Mouse (Mus musculus): ENCODE measurements around the gene Plekha6. TPM values are rescaled to one million over a fixed set of nuclear protein-coding genes. Genes with fewer than 3 reads are reported as not detected.

The Plekha6 gene
- polyA plus RNA-seq, 1 experiment = 2.6 TPM

- no peak overlapping the region for H3K27ac ChIP-seq (ENCODE audit: insufficient read depth, low read length)
These were observed 36.7 kb upstream of the Plekha6 start for GRCm38 (mm10) chr1:133127328-133127727.

GRCm38 (mm10) chr1:133129471-133130221 lies 34.4 kb upstream of the Plekha6 start:
- Histone ChIP-seq H3K4me1 (ENCODE audit: control insufficient read depth, insufficient read depth, low read length) (no peaks in the 10 kb centered on the region), H3K4me3 (ENCODE audit: insufficient read depth, low read length) (no peak overlapping the region), H3K27ac (ENCODE audit: insufficient read depth, low read length) (peak overlapping the region; percentile 99)
- TF ChIP-seq POLR2A (IDR thresholded peaks at IDR 0.05; ENCODE audit: low read depth, low read length) (no peak), CTCF (IDR thresholded peaks at IDR 0.05; ENCODE audit: borderline replicate concordance, insufficient read depth, low read length) (no peak)

More at GRCm38 (mm10) chr1:133127328-133127727, 36.7 kb upstream of the Plekha6 start:
- TF ChIP-seq CTCF (IDR thresholded peaks at IDR 0.05; ENCODE audit: borderline replicate concordance, insufficient read depth, low read length) (no peak), POLR2A (IDR thresholded peaks at IDR 0.05; ENCODE audit: low read depth, low read length) (no peak)
- Histone ChIP-seq H3K4me1 (ENCODE audit: control insufficient read depth, insufficient read depth, low read length) (no peaks in the 10 kb centered on the region), H3K4me3 (ENCODE audit: insufficient read depth, low read length) (no peak overlapping the region)

DNA sequence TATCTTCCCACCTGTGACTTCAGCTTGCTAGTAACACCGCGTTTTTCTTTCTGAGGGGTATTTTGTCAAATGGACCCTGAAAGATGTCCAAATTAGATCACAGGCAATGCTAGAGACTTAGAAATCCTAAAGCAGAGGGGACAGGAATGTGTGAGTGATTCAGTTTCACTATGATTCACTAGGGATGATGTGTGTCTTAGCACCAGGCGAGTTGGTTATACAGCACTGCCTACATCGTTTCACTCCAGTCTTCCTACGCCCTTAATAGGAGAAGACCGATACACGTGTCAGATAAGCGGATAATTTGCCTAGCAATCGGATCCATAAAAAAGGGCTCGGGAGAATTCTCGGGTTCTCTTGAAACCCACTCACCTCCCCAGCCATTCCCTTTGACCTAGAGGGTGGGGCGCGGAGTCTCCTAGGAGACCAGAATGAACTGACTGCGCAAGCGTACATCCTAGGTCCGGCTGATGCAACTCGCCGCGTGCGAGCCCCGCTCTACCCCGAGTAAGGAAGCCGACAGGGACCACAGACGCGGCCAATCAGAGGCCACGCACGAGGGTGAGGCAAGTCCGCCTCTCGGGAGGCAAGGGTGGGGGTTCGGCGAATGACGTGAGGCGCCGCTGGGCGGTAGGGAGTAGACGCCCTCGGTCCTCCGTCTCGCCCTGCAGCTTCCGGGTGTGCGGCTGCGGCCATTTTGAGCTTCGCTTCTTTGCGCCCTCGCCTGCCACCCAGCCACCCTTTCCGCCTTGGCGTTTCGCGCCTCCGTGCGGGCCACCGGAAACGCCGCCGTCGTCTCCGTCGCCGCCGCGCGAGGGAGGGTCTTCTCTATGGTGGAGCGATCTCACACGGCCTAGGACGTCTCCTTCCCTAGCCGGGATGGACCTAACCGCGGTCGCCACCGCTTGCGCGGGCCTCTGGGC lies 33.1 kb upstream of the Plekha6 start, which contains the start of gene Ppp1r15b:
Ppp1r15b (plus strand) TSS at position 506 of the 923 bp plus-strand sequence.
- peak within 1 kb of the TSS; percentile 92 for H3K4me3 ChIP-seq (ENCODE audit: insufficient read depth, low read length)
- no peaks in the 10 kb centered on the region for H3K4me1 ChIP-seq (ENCODE audit: control insufficient read depth, insufficient read depth, low read length)
- peak; percentile 81 for TF ChIP-seq POLR2A (IDR thresholded peaks at IDR 0.05; ENCODE audit: low read depth, low read length)
- no peak for TF ChIP-seq CTCF (IDR thresholded peaks at IDR 0.05; ENCODE audit: borderline replicate concordance, insufficient read depth, low read length)
- peak within 1 kb of the TSS; percentile 99 for H3K27ac ChIP-seq (ENCODE audit: insufficient read depth, low read length)

GRCm38 (mm10) chr1:133131561-133131905 lies 32.5 kb upstream of the Plekha6 start:
- Histone ChIP-seq H3K4me1 (ENCODE audit: control insufficient read depth, insufficient read depth, low read length) (no peaks in the 10 kb centered on the region), H3K27ac (ENCODE audit: insufficient read depth, low read length) (peak overlapping the region; percentile 94), H3K4me3 (ENCODE audit: insufficient read depth, low read length) (peak overlapping the region; percentile 92)
- TF ChIP-seq CTCF (IDR thresholded peaks at IDR 0.05; ENCODE audit: borderline replicate concordance, insufficient read depth, low read length) (no peak), POLR2A (IDR thresholded peaks at IDR 0.05; ENCODE audit: low read depth, low read length) (no peak; the same call in 1 of the 2 replicates)

DNA sequence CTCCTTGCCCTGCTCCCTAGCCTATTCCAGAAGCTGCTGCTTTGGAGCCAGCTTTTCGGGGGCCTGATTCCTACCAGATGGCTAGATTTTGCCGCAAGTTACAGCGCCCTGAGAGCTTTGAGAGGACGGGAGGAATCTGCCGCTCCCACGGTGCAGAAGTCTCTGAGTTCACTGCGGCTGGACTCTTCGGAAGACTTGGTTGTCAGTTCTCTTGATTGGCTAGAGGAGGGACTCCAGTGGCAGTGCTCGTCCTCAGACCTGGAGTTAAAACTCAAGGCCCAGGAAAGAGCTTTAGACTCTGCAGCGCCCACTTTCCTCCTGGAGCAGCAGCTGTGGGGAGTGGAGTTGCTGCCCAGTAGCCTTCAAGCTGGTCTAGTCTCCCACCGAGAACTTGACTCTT lies 32.1 kb upstream of the Plekha6 start:
- peak overlapping the region; percentile 92 for H3K4me3 ChIP-seq (ENCODE audit: insufficient read depth, low read length)
- no peaks in the 10 kb centered on the region for H3K4me1 ChIP-seq (ENCODE audit: control insufficient read depth, insufficient read depth, low read length)
- peak overlapping the region; percentile 94 for H3K27ac ChIP-seq (ENCODE audit: insufficient read depth, low read length)
- TF ChIP-seq POLR2A (IDR thresholded peaks at IDR 0.05; ENCODE audit: low read depth, low read length) (no peak), CTCF (IDR thresholded peaks at IDR 0.05; ENCODE audit: borderline replicate concordance, insufficient read depth, low read length) (no peak)

- Histone ChIP-seq H3K27ac (ENCODE audit: insufficient read depth, low read length) (0 out of 2 replicates have a peak overlapping the region, but pooled peaks have one; percentile 94), H3K4me3 (ENCODE audit: insufficient read depth, low read length) (peak overlapping the region; percentile 92), H3K4me1 (ENCODE audit: control insufficient read depth, insufficient read depth, low read length) (no peaks in the 10 kb centered on the region)
- TF ChIP-seq POLR2A (IDR thresholded peaks at IDR 0.05; ENCODE audit: low read depth, low read length) (no peak), CTCF (IDR thresholded peaks at IDR 0.05; ENCODE audit: borderline replicate concordance, insufficient read depth, low read length) (no peak)
These were observed 31.4 kb upstream of the Plekha6 start for GRCm38 (mm10) chr1:133132388-133133326.

- H3K4me3 ChIP-seq (ENCODE audit: insufficient read depth, low read length) = peak overlapping the region; percentile 92
- H3K27ac ChIP-seq (ENCODE audit: insufficient read depth, low read length) = no peak overlapping the region
- TF ChIP-seq CTCF (IDR thresholded peaks at IDR 0.05; ENCODE audit: borderline replicate concordance, insufficient read depth, low read length) (no peak), POLR2A (IDR thresholded peaks at IDR 0.05; ENCODE audit: low read depth, low read length) (no peak)
- no peaks in the 10 kb centered on the region for H3K4me1 ChIP-seq (ENCODE audit: control insufficient read depth, insufficient read depth, low read length)
These were observed 30.6 kb upstream of the Plekha6 start for GRCm38 (mm10) chr1:133133425-133133824.

DNA sequence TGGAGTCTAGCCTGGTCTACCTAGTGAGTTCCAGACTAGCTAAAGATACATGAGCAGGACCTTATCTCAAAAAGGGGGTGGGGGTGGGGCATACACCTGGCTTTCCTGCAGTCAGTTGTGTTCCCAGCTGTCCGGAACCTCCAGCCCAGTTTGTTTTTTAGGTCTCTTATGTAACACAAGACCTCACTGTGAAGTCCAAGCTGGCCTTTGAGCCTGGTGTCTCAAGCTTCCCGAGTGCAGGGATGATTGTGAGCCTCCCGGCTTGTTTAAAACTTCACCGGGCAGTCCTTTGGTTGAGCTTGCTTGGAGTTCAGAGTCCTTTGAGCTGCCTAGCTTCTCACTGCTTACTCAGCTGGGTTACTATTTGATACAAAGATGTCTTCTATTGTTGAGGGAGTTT lies 29.9 kb upstream of the Plekha6 start:
- Histone ChIP-seq H3K27ac (ENCODE audit: insufficient read depth, low read length) (0 out of 2 replicates have a peak overlapping the region, but pooled peaks have one; percentile 25), H3K4me1 (ENCODE audit: control insufficient read depth, insufficient read depth, low read length) (no peaks in the 10 kb centered on the region), H3K4me3 (ENCODE audit: insufficient read depth, low read length) (peak overlapping the region; percentile 92)
- TF ChIP-seq POLR2A (IDR thresholded peaks at IDR 0.05; ENCODE audit: low read depth, low read length) (no peak), CTCF (IDR thresholded peaks at IDR 0.05; ENCODE audit: borderline replicate concordance, insufficient read depth, low read length) (no peak)

DNA sequence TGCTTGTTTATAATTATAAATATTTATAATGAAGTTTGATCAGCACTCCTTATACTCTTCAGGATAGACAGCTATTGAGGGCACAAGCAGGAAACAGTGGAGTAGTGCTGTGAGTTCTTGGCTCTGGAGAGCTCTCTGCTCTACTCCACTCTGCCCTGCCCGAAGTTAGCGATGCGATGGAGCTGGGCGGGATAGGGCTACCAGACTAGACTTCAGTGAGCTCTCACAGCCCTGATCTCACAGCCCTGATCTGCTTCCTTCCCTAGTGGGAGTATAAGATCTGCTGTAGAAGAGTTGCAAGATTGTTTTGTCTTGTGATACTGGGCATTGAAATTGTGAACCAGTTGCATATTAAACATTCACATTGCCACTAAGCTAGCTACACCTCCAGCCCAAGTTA lies 29.1 kb upstream of the Plekha6 start:
- Histone ChIP-seq H3K4me3 (ENCODE audit: insufficient read depth, low read length) (peak overlapping the region; percentile 92), H3K4me1 (ENCODE audit: control insufficient read depth, insufficient read depth, low read length) (no peaks in the 10 kb centered on the region), H3K27ac (ENCODE audit: insufficient read depth, low read length) (no peak overlapping the region)
- TF ChIP-seq POLR2A (IDR thresholded peaks at IDR 0.05; ENCODE audit: low read depth, low read length) (no peak), CTCF (IDR thresholded peaks at IDR 0.05; ENCODE audit: borderline replicate concordance, insufficient read depth, low read length) (no peak)

Data from embryonic fibroblast, embryonic 13.5 days (primary cell).